Mouse (Mus musculus) ES-Bruce4 (cell line): ENCODE data around the gene Ppp1r15b.

ENCODE experiments used
- CTCF ChIP-seq: IDR thresholded peaks from one replicate; pipeline ENCODE4 v1.8.1; 2011; ENCODE audit warnings: low read depth, low read length
- POLR2A ChIP-seq: IDR thresholded peaks from one replicate; pipeline ENCODE4 v1.8.1; 2011; ENCODE audit warnings: low read length; ENCODE audit not compliant: insufficient read depth

- TF ChIP-seq CTCF (no peak), POLR2A (no peak)
Observed at GRCm38 (mm10) chr1:133162981-133163380, 32.0 kb downstream of the Ppp1r15b start.
